Mouse (Mus musculus) layer of hippocampus, adult 11-12 months (tissue): ENCODE measurements around the gene Rab1a.
"Not testable (repeated sequence)": the region's sequence is repeated elsewhere in the genome, so short reads cannot be mapped to it uniquely, and the experiment has no call there.

Source experiments
- DNase-seq: peaks from one replicate; pipeline ENCODE4 v3.0.0; 2022; ENCODE audit warnings: low spot score

Rab1a gene

DNA sequence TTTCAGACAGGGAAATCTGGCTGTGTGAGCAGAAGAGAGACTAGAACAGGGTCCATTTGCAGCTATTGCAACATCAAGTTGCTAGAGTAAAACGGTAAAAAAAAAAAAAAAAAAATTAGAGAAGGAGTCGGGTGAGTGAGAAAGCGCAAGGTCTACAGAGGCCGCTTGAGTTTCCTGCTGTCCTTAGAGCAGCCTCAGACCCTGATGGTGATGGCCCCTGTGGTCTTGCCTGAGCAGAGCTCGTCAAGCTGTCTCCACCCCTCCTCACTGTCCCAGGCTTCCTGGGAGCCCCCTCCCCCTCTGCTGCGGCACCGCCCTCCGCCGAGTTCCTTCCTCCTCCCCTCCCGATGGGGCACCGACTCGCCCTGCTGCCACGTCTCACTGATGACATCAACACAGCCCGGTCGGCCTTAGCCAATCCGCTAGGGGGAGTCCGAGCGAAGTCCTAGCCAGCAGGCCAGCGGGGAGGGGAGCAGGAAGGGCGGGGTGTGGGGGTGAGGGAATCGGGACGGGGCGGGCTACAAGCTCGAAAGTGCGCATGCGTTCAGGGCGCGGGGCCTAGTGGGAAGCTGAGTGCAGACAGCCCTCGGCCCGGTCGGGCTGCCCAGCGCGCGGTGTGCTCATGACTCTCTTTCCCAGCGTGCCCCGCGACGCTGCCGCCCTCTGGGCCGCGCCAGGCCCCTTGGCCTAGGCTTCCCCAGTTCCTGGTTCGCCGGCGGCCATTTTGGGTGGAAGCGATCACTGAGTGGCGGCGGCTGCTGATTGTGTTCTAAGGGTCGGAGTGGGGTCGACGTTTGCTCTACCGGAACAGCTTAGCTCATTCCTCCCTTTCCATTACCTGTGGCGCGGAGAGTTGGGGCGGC is at the start of gene Rab1a:
TSS of gene Rab1a (plus strand) at position 720 of the 863 bp plus-strand sequence.
- peak; percentile 100 for DNase-seq

- DNase-seq = no peak
These were observed 48.9 kb upstream of the Rab1a start for GRCm38 (mm10) chr11:20152107-20152901.

- DNase-seq = not testable (repeated sequence)
These were observed 47.7 kb upstream of the Rab1a start for GRCm38 (mm10) chr11:20153542-20153941.

DNA sequence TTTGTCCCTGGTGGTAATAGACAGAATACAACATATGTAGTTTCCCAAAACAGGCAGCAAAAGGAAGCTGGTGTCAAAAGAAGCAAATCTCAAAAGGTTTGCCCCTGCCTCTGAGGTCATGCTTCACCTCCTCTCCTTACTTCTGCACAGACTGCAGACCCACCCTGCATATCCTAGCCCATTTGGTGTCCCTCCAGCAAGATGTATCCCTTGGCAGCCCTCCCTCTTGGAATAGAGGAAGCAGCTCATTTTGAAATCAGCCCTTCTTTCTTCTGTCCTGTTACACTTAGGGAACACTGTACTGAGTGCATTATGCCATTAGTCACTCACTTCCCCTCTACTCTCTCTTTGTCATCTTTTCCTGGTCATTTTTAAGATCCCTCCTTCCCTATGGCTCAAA is 42.4 kb upstream of the Rab1a start:
- no peak for DNase-seq

GRCm38 (mm10) chr11:20164979-20165867 is 36.0 kb upstream of the Rab1a start:
- no peak for DNase-seq

- DNase-seq = no peak
These were observed 35.2 kb upstream of the Rab1a start for GRCm38 (mm10) chr11:20165991-20166390.

DNA sequence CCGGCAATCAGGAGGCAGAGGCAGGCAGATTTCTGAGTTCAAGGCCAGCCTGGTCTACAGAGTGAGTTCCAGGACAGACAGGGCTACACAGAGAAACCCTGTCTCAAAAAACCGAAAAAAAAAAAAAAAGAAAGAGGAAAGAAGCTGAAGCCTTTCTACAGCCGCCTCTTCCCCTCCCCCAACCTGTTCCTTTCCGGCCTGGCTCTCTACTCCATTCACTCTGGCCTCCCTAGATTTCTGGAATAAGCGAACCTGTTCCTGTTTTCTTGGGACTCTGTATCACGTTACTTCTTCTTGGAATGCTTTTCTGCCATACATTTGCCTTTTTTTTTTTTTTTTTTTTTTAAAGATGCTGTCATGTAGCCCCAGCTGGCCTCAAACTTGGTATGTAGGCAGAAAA is 34.8 kb upstream of the Rab1a start:
- not testable (repeated sequence) for DNase-seq

DNA sequence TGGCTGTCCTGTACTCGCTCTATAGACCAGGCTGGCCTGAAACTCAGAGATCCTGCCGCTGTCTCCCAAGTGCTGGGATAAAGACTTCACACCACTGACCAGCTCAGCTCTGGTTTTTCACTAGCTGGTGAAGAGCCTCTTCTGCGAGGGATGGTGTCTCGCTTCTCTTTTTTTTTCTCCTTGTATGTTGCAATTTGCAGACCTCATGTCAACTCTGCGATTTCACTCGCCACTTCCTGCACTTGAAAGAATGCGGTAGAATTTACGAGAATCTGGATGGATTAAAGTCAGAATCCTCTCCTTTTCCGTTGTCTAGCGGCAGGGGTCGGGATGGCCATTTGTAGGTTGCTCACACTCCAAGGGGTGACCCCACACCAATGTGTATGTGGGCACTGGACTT is 32.3 kb upstream of the Rab1a start:
- peak; percentile 3 for DNase-seq

DNA sequence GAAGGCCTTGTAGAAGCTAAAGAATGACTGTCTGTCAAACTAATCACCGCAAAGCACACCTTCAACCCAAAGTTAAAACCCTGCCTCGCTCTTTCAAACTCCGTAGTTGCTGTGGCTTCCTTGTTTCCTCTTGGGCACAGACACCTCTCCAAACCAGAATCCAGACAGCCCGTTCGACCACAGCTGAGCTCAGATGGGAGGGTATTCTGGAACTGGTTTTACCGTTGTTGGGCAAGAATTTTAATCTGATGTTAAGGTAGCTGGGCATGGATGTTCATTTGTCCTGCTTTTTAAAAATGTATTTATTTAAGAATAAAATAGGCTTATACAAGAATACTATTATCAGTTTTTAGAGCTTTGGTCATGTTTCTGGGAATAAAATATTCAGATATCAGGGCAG is 14.0 kb upstream of the Rab1a start:
- no peak for DNase-seq

DNA sequence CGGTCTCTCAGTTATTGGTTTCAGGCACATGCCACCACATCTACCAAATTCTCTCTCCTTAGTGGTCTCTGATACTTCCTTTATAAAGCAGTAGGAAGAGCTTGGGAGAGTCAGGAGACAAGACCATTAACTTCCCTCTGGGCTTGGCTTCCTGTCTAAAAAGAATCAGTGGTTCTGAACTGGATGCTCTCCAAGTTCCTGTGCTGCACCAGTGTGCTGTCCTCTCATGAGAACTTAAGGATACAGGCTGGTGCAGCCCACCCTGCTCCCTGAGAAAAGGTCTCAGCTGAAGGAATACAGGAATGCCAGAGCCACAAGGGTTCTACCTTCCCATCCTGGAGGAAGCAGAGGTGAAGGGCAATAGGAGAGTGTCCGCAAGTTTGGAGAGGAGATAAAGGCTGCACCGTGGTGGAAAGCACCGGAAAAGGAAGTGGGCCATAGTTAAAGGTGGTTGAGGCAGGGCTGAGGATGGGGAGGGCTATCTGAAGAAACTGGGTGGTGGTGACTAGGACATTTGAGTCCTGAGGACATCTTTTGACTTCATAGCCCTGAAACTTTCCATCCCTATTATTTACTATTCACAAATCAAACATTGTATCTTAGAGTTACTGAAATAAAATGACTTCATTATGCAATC is 8.0 kb upstream of the Rab1a start:
- no peak for DNase-seq

DNA sequence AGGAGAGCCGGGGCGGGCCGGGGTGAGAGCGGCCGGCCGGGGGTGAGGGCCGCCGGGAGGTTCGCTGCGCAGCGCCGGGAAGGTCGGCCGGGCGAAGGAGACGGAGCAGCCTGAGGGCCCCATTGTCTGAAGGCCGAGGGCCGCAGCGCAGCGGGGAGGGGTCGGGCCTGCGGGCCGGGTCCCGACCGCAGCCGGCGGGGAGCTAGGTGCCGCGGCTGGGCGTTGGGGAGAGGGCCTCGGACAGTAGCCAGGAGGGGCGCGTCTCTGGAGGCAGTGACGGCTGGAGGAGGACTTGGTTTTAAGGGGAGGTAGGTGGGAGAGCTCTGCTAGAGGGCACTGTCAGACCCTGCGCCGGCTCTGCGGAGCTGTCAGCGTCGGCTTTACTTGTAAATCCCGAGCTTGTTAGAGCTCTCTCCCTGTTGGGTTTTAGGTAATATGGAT is 449 bp downstream of the Rab1a start:
- peak; percentile 49 for DNase-seq

DNA sequence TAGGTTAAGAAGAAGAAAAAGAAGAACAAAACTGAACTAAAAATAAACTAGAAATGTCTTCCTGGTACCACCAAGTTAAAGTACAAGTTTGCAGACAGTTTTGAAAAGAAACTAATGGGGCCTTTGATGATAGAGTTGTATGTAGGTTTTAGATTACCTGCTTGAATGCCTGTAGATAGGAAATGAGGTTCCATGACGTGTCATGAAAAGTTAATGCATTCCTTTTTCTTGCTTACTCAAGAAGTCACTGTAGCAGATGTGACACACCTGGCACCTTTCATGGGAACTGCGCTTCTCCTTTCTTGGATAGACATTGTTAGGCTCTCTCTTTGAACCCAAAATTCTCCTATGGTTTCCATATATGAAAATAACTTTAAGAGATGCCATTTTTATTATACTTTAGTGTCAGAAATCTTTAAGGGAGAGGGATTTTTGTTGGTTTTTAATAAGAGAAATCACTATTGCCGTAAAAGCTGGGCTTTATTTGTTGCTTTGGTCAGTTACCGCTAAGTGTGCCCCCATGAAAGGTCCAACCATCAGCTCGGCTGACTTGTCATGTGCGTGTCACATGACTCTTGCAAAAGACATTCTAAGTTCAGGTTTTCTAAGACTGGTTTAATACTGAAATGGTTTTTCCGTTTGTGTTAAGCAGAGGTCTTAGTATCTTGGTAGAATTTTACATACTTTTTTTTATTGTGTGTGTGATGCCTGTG is 1.2 kb downstream of the Rab1a start:
- no peak for DNase-seq

DNA sequence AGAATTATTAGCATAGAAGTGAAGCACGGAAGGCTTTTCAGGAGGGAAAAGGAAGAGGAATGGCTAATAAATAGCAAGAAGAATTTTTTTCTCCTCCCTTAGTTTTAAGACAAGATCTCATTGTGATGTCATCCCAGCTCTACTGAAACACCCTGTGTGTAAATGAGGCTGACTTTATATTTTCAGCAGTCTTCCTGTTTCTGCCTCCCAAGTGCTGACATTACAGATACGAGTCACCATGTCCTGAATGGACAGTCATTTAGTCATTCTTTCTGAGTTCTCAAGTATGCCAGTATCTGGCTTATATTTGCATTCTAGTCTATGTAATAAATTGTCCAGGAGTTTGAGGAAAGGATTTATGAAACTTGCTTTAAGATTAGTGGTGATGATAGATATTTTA is 3.1 kb downstream of the Rab1a start:
- DNase-seq = no peak

DNA sequence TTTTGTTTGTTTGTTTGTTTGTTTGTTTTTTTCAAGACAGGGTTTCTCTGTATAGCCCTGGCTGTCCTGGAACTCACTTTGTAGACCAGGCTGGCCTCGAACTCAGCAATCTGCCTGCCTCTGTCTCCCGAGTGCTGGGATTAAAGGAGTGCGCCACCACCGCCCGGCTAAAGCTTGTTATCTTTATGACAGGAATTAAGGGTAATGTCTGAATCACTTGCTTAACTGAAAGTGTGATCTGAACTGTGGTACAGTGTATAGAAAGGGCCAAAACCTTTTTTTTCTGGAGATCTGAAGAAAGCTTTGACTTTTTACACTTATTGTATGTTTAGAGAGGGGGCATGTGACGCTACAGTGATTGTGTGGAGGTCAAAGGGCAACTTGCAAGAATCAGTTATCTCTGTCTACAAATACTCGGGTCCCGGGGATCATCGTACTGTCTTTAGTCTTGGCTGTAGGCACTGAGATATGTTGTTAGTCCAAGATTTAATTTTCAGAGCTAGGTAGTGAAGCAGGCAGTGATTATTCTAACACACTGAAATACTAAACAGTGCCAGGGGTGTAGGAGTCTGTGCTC is 3.7 kb downstream of the Rab1a start:
- no peak for DNase-seq

DNA sequence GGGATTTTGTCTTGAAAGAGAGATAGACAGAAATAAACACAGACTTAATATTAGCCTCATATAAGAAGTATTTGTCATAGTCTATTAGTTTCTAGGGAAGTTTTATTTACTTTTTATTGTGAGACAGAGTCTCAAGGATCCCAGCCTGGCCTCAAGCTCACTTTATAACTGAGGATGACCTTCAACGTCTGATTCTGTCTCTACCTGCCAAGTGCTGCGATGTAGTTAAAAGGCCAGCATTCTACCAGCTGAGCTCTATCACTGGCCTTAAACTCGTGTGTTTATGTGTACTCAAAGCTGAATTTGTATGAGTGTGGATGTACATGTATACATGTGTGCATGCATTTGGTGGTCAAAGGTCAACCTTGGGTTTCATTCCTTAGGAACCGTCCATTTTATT is 4.3 kb downstream of the Rab1a start:
- DNase-seq = no peak

- DNase-seq = no peak
These were observed 5.5 kb downstream of the Rab1a start for GRCm38 (mm10) chr11:20206626-20207223.

- DNase-seq = no peak
These were observed 6.4 kb downstream of the Rab1a start for GRCm38 (mm10) chr11:20207589-20207988.

GRCm38 (mm10) chr11:20211838-20212237 is 10.6 kb downstream of the Rab1a start:
- DNase-seq = no peak

GRCm38 (mm10) chr11:20214779-20215178 is 13.5 kb downstream of the Rab1a start:
- no peak for DNase-seq

DNA sequence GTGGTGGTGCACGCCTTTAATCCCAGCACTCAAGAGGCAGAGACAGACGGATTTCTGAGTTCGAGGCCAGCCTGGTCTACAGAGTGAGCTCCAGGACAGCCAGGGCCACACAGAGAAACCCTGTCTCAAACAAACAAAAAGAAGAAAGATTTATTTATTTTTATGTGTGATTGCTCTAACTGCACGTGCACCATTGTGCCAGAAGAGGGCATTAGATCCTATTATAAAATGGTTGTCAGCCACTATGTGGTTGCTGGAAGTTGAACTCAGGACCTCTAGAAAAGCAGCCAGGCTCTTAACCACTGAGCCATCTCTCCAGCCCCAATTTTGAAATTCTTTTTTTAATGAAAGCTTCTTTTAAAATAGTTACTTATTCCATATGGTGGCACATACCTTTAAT is 15.2 kb downstream of the Rab1a start:
- DNase-seq = no peak
